Mouse (Mus musculus) limb, embryonic 13.5 days (tissue): ENCODE data around the gene Mdh2. TPM values are rescaled to one million over a fixed set of nuclear protein-coding genes. Genes with fewer than 3 reads are reported as not detected.

Experiments
- ATAC-seq: fragments of 200-750 bp; cut with Nextera tagmentation; 2 replicates; pipeline ENCODE4 v1.8.0; 2017; ENCODE audit warnings: low read depth, moderate number of reproducible peaks, moderate TSS enrichment; ENCODE audit not compliant: low FRiP score
- H3K27ac ChIP-seq: fragments of 300-500 bp; sonication (generic); 2 replicates; pipeline ENCODE4 v1.5.1; 2015; ENCODE audit warnings: inconsistent platforms, mild to moderate bottlenecking, moderate library complexity
- H3K27me3 ChIP-seq: fragments of 300-500 bp; sonication (generic); 2 replicates; pipeline ENCODE4 v1.6.1; 2015; ENCODE audit warnings: mild to moderate bottlenecking, inconsistent platforms
- H3K36me3 ChIP-seq: fragments of 300-500 bp; sonication (generic); 2 replicates; pipeline ENCODE4 v1.6.1; 2015; ENCODE audit warnings: inconsistent platforms, mild to moderate bottlenecking, moderate library complexity
- H3K4me1 ChIP-seq: fragments of 300-500 bp; sonication (generic); 2 replicates; pipeline ENCODE4 v1.6.1; 2015; ENCODE audit warnings: inconsistent platforms
- H3K4me2 ChIP-seq: fragments of 300-500 bp; sonication (generic); replicated peaks from 2 replicates; pipeline ENCODE4 v1.6.1; 2015; ENCODE audit warnings: inconsistent platforms, mild to moderate bottlenecking, moderate library complexity
- H3K4me3 ChIP-seq: fragments of 300-500 bp; sonication (generic); 2 replicates; pipeline ENCODE4 v1.5.1; 2015; ENCODE audit warnings: moderate library complexity, mild to moderate bottlenecking, inconsistent platforms
- H3K9ac ChIP-seq: fragments of 300-500 bp; sonication (generic); 2 replicates; pipeline ENCODE4 v1.6.1; 2015; ENCODE audit warnings: mild to moderate bottlenecking, inconsistent platforms
- H3K9me3 ChIP-seq: fragments of 300-500 bp; sonication (generic); 2 replicates; pipeline ENCODE4 v1.6.1; 2016; ENCODE audit warnings: inconsistent platforms
- WGBS: fragments of 180-500 bp; shearing (Covaris S2); methylation state at CpG from one replicate; pipeline ENCODE4 v1.1.7; 2015; 5-methylcytosine and 5-hydroxymethylcytosine counted together
- polyA plus RNA-seq: library from polyadenylated mRNA; unstranded; fragments of >200 nt; fragmentation: Nextera tagmentation; extraction: Ambion mirVana; gene quantifications from 2 replicates; pipeline ENCODE4 v1.2.1, GENCODE M21; 2015

The Mdh2 gene
- polyA plus RNA-seq, 1 experiment from 2014 or later, result 457 TPM

- Histone ChIP-seq H3K27ac (no peak overlapping the region), H3K9ac (peak overlapping the region; percentile 87), H3K9me3 (peaks cover 6% of the 10 kb centered on the region; the same call in 1 of the 2 replicates), H3K27me3 (no peaks in the 10 kb centered on the region), H3K4me2 (peak overlapping the region; percentile 92), H3K36me3 (peaks cover 23% of the 10 kb centered on the region), H3K4me1 (peaks cover 23% of the 10 kb centered on the region), H3K4me3 (peak overlapping the region; percentile 85)
- ATAC-seq, result no peak
- 21% methylated on average over 18 of the region's 18 CpGs for WGBS
Measured at GRCm38 (mm10) chr5:135742941-135743740, 35.1 kb upstream of the Mdh2 start.

GRCm38 (mm10) chr5:135743741-135744609, 34.3 kb upstream of the Mdh2 start, which contains the start of gene Tmem120a:
Tmem120a (minus strand) TSS chr5:135744448.
- H3K27me3 ChIP-seq, result no peaks in the 10 kb centered on the region
- peak within 1 kb of the TSS; percentile 85 for H3K4me3 ChIP-seq
- H3K4me1 ChIP-seq, result peaks cover 23% of the 10 kb centered on the region
- WGBS, result under 1% methylated on average over 60 of the region's 60 CpGs
- H3K36me3 ChIP-seq, result peaks cover 22% of the 10 kb centered on the region
- peak within 1 kb of the TSS; percentile 63; the same call in 1 of the 2 replicates for H3K27ac ChIP-seq
- peak within 1 kb of the TSS; percentile 87 for H3K9ac ChIP-seq
- ATAC-seq, result peak; percentile 97
- peak within 1 kb of the TSS; percentile 92 for H3K4me2 ChIP-seq
- H3K9me3 ChIP-seq, result peaks cover 6% of the 10 kb centered on the region; the same call in 1 of the 2 replicates

- Histone ChIP-seq H3K4me3 (peak overlapping the region; percentile 85), H3K27me3 (no peaks in the 10 kb centered on the region), H3K9me3 (peaks cover 6% of the 10 kb centered on the region; the same call in 1 of the 2 replicates), H3K9ac (peak overlapping the region; percentile 61), H3K4me1 (peaks cover 23% of the 10 kb centered on the region), H3K4me2 (peak overlapping the region; percentile 92), H3K36me3 (peaks cover 18% of the 10 kb centered on the region), H3K27ac (peak overlapping the region; percentile 63; the same call in 1 of the 2 replicates)
- ATAC-seq, result no peak
- WGBS, result 18% methylated on average over 12 of the region's 12 CpGs
Measured at GRCm38 (mm10) chr5:135744742-135745141, 33.5 kb upstream of the Mdh2 start.

GRCm38 (mm10) chr5:135751041-135751440, 27.2 kb upstream of the Mdh2 start:
- WGBS, result 88% methylated on average over 1 of the region's 1 CpGs
- Histone ChIP-seq H3K4me1 (no peaks in the 10 kb centered on the region), H3K27ac (no peak overlapping the region), H3K9ac (no peak overlapping the region), H3K9me3 (peaks cover 6% of the 10 kb centered on the region; the same call in 1 of the 2 replicates), H3K4me2 (no peak overlapping the region), H3K4me3 (no peak overlapping the region), H3K27me3 (no peaks in the 10 kb centered on the region), H3K36me3 (no peaks in the 10 kb centered on the region)
- ATAC-seq, result no peak

- Histone ChIP-seq H3K4me1 (no peaks in the 10 kb centered on the region), H3K9me3 (peaks cover 6% of the 10 kb centered on the region; the same call in 1 of the 2 replicates), H3K36me3 (no peaks in the 10 kb centered on the region), H3K27ac (no peak overlapping the region), H3K4me3 (no peak overlapping the region), H3K4me2 (no peak overlapping the region), H3K27me3 (no peaks in the 10 kb centered on the region), H3K9ac (no peak overlapping the region)
- no peak for ATAC-seq
- WGBS, result 72% methylated on average over 2 of the region's 2 CpGs
Measured at GRCm38 (mm10) chr5:135751595-135751994, 26.7 kb upstream of the Mdh2 start.

GRCm38 (mm10) chr5:135761881-135762280, 16.4 kb upstream of the Mdh2 start:
- no peak for ATAC-seq
- 70% methylated on average over 3 of the region's 3 CpGs for WGBS
- Histone ChIP-seq H3K27ac (no peak overlapping the region), H3K27me3 (no peaks in the 10 kb centered on the region), H3K9me3 (no peaks in the 10 kb centered on the region), H3K36me3 (no peaks in the 10 kb centered on the region), H3K9ac (no peak overlapping the region), H3K4me3 (no peak overlapping the region), H3K4me1 (no peaks in the 10 kb centered on the region), H3K4me2 (no peak overlapping the region)

GRCm38 (mm10) chr5:135763526-135763925, 14.8 kb upstream of the Mdh2 start:
- Histone ChIP-seq H3K36me3 (no peaks in the 10 kb centered on the region), H3K27ac (no peak overlapping the region), H3K9ac (no peak overlapping the region), H3K27me3 (no peaks in the 10 kb centered on the region), H3K4me1 (no peaks in the 10 kb centered on the region), H3K4me3 (no peak overlapping the region), H3K4me2 (no peak overlapping the region), H3K9me3 (no peaks in the 10 kb centered on the region)
- 4% methylated on average over 7 of the region's 7 CpGs for WGBS
- no peak; the same call in 1 of the 2 replicates for ATAC-seq

GRCm38 (mm10) chr5:135764971-135765370, 13.3 kb upstream of the Mdh2 start:
- Histone ChIP-seq H3K27me3 (no peaks in the 10 kb centered on the region), H3K9me3 (no peaks in the 10 kb centered on the region), H3K9ac (no peak overlapping the region), H3K4me2 (no peak overlapping the region), H3K27ac (no peak overlapping the region), H3K4me3 (no peak overlapping the region), H3K36me3 (no peaks in the 10 kb centered on the region), H3K4me1 (no peaks in the 10 kb centered on the region)
- no peak for ATAC-seq
- WGBS, result 50% methylated on average over 3 of the region's 3 CpGs

- Histone ChIP-seq H3K4me2 (no peak overlapping the region), H3K9ac (no peak overlapping the region), H3K9me3 (no peaks in the 10 kb centered on the region), H3K4me1 (peaks cover 3% of the 10 kb centered on the region), H3K4me3 (no peak overlapping the region), H3K27me3 (no peaks in the 10 kb centered on the region), H3K27ac (no peak overlapping the region), H3K36me3 (no peaks in the 10 kb centered on the region)
- WGBS, result 49% methylated on average over 3 of the region's 3 CpGs
- no peak for ATAC-seq
Measured at GRCm38 (mm10) chr5:135772519-135772918, 5.8 kb upstream of the Mdh2 start.

- no peak overlapping the region for H3K9ac ChIP-seq
- no peak overlapping the region for H3K4me2 ChIP-seq
- no peak overlapping the region for H3K27ac ChIP-seq
- H3K4me3 ChIP-seq, result no peak overlapping the region
- H3K9me3 ChIP-seq, result no peaks in the 10 kb centered on the region
- H3K36me3 ChIP-seq, result peaks cover 10% of the 10 kb centered on the region
- no peak for ATAC-seq
- 84% methylated on average over 4 of the region's 4 CpGs for WGBS
- peaks cover 26% of the 10 kb centered on the region for H3K4me1 ChIP-seq
- H3K27me3 ChIP-seq, result no peaks in the 10 kb centered on the region
Measured at GRCm38 (mm10) chr5:135776546-135776945, 1.7 kb upstream of the Mdh2 start.

- peak; percentile 93 for ATAC-seq
- H3K36me3 ChIP-seq, result peaks cover 22% of the 10 kb centered on the region
- under 1% methylated on average over 45 of the region's 45 CpGs for WGBS
Measured at GRCm38 (mm10) chr5:135777796-135778470, 347 bp upstream of the Mdh2 start, which contains the start of gene Styxl1. Styxl1 (minus strand) TSS chr5:135778385.

More at GRCm38 (mm10) chr5:135777796-135778470, 347 bp upstream of the Mdh2 start, which contains the start of gene Styxl1:
- H3K4me2 ChIP-seq, result peak within 1 kb of the TSS; percentile 92
- H3K9me3 ChIP-seq, result no peaks in the 10 kb centered on the region
- H3K9ac ChIP-seq, result peak within 1 kb of the TSS; percentile 96
- peak within 1 kb of the TSS; percentile 90 for H3K27ac ChIP-seq
- peak within 1 kb of the TSS; percentile 88 for H3K4me3 ChIP-seq
- no peaks in the 10 kb centered on the region for H3K27me3 ChIP-seq
- H3K4me1 ChIP-seq, result peaks cover 26% of the 10 kb centered on the region
